Mouse (Mus musculus) hindbrain, embryonic 10.5 days (tissue): Measurements from ENCODE around the gene 1700022I11Rik. TPM values are rescaled to one million over a fixed set of nuclear protein-coding genes. Genes with fewer than 3 reads are reported as not detected.
"Not testable (repeated sequence)": the region's sequence is repeated elsewhere in the genome, so short reads cannot be mapped to it uniquely, and the experiment has no call there.

Source experiments
- DNase-seq: peaks from one replicate; pipeline ENCODE4 v3.0.0-alpha.2; 2017; ENCODE audit warnings: low spot score
- H3K27ac ChIP-seq: fragments of 300-500 bp; sonication (generic); 2 replicates; pipeline ENCODE4 v1.5.1; 2016; ENCODE audit warnings: mild to moderate bottlenecking, moderate library complexity
- H3K27me3 ChIP-seq: fragments of 300-500 bp; sonication (generic); 2 replicates; pipeline ENCODE4 v1.6.1; 2016; ENCODE audit warnings: mild to moderate bottlenecking; ENCODE audit not compliant: poor library complexity, insufficient read depth, severe bottlenecking
- H3K36me3 ChIP-seq: fragments of 300-500 bp; sonication (generic); 2 replicates; pipeline ENCODE4 v1.6.1; 2016; ENCODE audit warnings: mild to moderate bottlenecking, moderate library complexity
- H3K4me1 ChIP-seq: fragments of 300-500 bp; sonication (generic); replicated peaks from 2 replicates; pipeline ENCODE4 v1.6.1; 2016; ENCODE audit warnings: mild to moderate bottlenecking
- H3K4me3 ChIP-seq: fragments of 300-500 bp; sonication (generic); 2 replicates; pipeline ENCODE4 v1.5.1; 2016; ENCODE audit warnings: mild to moderate bottlenecking, moderate library complexity
- H3K9me3 ChIP-seq: fragments of 300-500 bp; sonication (generic); 2 replicates; pipeline ENCODE4 v1.6.1; 2016; ENCODE audit warnings: mild to moderate bottlenecking, moderate library complexity
- WGBS: fragments of 180-500 bp; shearing (Covaris S2); methylation state at CpG from one replicate; pipeline ENCODE4 v1.1.7; 2016; 5-methylcytosine and 5-hydroxymethylcytosine counted together
- polyA plus RNA-seq: library from polyadenylated mRNA; unstranded; fragments of >200 nt; fragmentation: Nextera tagmentation; extraction: Ambion mirVana; gene quantifications from 2 replicates; pipeline ENCODE4 v1.2.1, GENCODE M21; 2016

1700022I11Rik gene
- polyA plus RNA-seq, 1 experiment from 2014 or later = 0.75 TPM

GRCm38 (mm10) chr4:42998022-42998421 lies 28.6 kb downstream of the 1700022I11Rik start:
- 77% methylated on average over 2 of the region's 2 CpGs for WGBS
- no peak overlapping the region for H3K27ac ChIP-seq
- no peaks in the 10 kb centered on the region for H3K9me3 ChIP-seq
- DNase-seq = no peak
- H3K4me1 ChIP-seq = peaks cover 28% of the 10 kb centered on the region
- H3K4me3 ChIP-seq = peak overlapping the region; percentile 87
- H3K36me3 ChIP-seq = peaks cover 62% of the 10 kb centered on the region
- H3K27me3 ChIP-seq = no peaks in the 10 kb centered on the region

GRCm38 (mm10) chr4:42999451-43000140 lies 30.2 kb downstream of the 1700022I11Rik start:
- peaks cover 28% of the 10 kb centered on the region for H3K4me1 ChIP-seq
- H3K36me3 ChIP-seq = peaks cover 56% of the 10 kb centered on the region

GRCm38 (mm10) chr4:43000141-43000986 lies 31.0 kb downstream of the 1700022I11Rik start, which contains the start of gene Vcp:
Vcp (minus strand) TSS chr4:43000507.
- Histone ChIP-seq H3K4me3 (peak within 1 kb of the TSS; percentile 87), H3K36me3 (peaks cover 56% of the 10 kb centered on the region), H3K4me1 (peaks cover 28% of the 10 kb centered on the region), H3K27ac (peak within 1 kb of the TSS; percentile 97)
- DNase-seq = peak; percentile 99
- not testable (repeated sequence) for H3K9me3 ChIP-seq, H3K27me3 ChIP-seq
- WGBS = under 1% methylated on average over 56 of the region's 56 CpGs

More at GRCm38 (mm10) chr4:42999451-43000140, 30.2 kb downstream of the 1700022I11Rik start:
- Histone ChIP-seq H3K27me3 (no peaks in the 10 kb centered on the region), H3K27ac (peak overlapping the region; percentile 97), H3K9me3 (no peaks in the 10 kb centered on the region), H3K4me3 (peak overlapping the region; percentile 87)
- under 1% methylated on average over 51 of the region's 51 CpGs for WGBS
- peak; percentile 85 for DNase-seq

GRCm38 (mm10) chr4:43001272-43001671 lies 31.9 kb downstream of the 1700022I11Rik start:
- DNase-seq = no peak
- Histone ChIP-seq H3K27me3 (no peaks in the 10 kb centered on the region), H3K36me3 (peaks cover 53% of the 10 kb centered on the region), H3K4me3 (no peak overlapping the region), H3K9me3 (no peaks in the 10 kb centered on the region), H3K4me1 (peaks cover 28% of the 10 kb centered on the region), H3K27ac (peak overlapping the region; percentile 97)
- 91% methylated on average over 2 of the region's 2 CpGs for WGBS

- Histone ChIP-seq H3K27ac (no peak overlapping the region), H3K4me1 (peaks cover 21% of the 10 kb centered on the region), H3K36me3 (peaks cover 50% of the 10 kb centered on the region), H3K27me3 (no peaks in the 10 kb centered on the region), H3K9me3 (no peaks in the 10 kb centered on the region), H3K4me3 (no peak overlapping the region)
- 80% methylated on average over 12 of the region's 12 CpGs for WGBS
- no peak for DNase-seq
Observed at GRCm38 (mm10) chr4:43002756-43003439, 33.5 kb downstream of the 1700022I11Rik start.

GRCm38 (mm10) chr4:43004951-43005350 lies 35.5 kb downstream of the 1700022I11Rik start:
- WGBS = 86% methylated on average over 3 of the region's 3 CpGs
- no peaks in the 10 kb centered on the region for H3K9me3 ChIP-seq
- DNase-seq = no peak
- H3K4me1 ChIP-seq = peaks cover 24% of the 10 kb centered on the region
- no peaks in the 10 kb centered on the region for H3K27me3 ChIP-seq
- H3K27ac ChIP-seq = no peak overlapping the region
- H3K36me3 ChIP-seq = peaks cover 43% of the 10 kb centered on the region
- no peak overlapping the region for H3K4me3 ChIP-seq

GRCm38 (mm10) chr4:43005765-43006164 lies 36.4 kb downstream of the 1700022I11Rik start:
- H3K27me3 ChIP-seq = no peaks in the 10 kb centered on the region
- peaks cover 26% of the 10 kb centered on the region for H3K4me1 ChIP-seq
- H3K9me3 ChIP-seq = no peaks in the 10 kb centered on the region
- H3K27ac ChIP-seq = no peak overlapping the region
- H3K36me3 ChIP-seq = peaks cover 43% of the 10 kb centered on the region
- no peak overlapping the region for H3K4me3 ChIP-seq
- 67% methylated on average over 2 of the region's 2 CpGs for WGBS
- peak; percentile 15 for DNase-seq

- 1% methylated on average over 37 of the region's 37 CpGs for WGBS
- H3K36me3 ChIP-seq = peaks cover 18% of the 10 kb centered on the region
- peak; percentile 89 for DNase-seq
Observed at GRCm38 (mm10) chr4:43010161-43011038, 41.0 kb downstream of the 1700022I11Rik start, which contains the start of gene Fancg. Fancg (minus strand) TSS chr4:43010506.

GRCm38 (mm10) chr4:43012091-43012490 lies 42.7 kb downstream of the 1700022I11Rik start:
- no peak for DNase-seq
- H3K4me1 ChIP-seq = peaks cover 29% of the 10 kb centered on the region
- no peaks in the 10 kb centered on the region for H3K9me3 ChIP-seq
- no peaks in the 10 kb centered on the region for H3K27me3 ChIP-seq
- H3K27ac ChIP-seq = no peak overlapping the region
- peaks cover 13% of the 10 kb centered on the region for H3K36me3 ChIP-seq
- 96% methylated on average over 1 of the region's 1 CpGs for WGBS
- H3K4me3 ChIP-seq = no peak overlapping the region

More at GRCm38 (mm10) chr4:43010161-43011038, 41.0 kb downstream of the 1700022I11Rik start, which contains the start of gene Fancg:
- Histone ChIP-seq H3K27me3 (no peaks in the 10 kb centered on the region), H3K4me1 (peaks cover 29% of the 10 kb centered on the region), H3K27ac (peak within 1 kb of the TSS; percentile 93), H3K9me3 (no peaks in the 10 kb centered on the region), H3K4me3 (peak within 1 kb of the TSS; percentile 75)

GRCm38 (mm10) chr4:43018156-43018555 lies 48.8 kb downstream of the 1700022I11Rik start:
- Histone ChIP-seq H3K4me1 (peaks cover 6% of the 10 kb centered on the region; the same call in 1 of the 2 replicates), H3K9me3 (no peaks in the 10 kb centered on the region), H3K36me3 (peaks cover 69% of the 10 kb centered on the region), H3K27me3 (no peaks in the 10 kb centered on the region), H3K4me3 (no peak overlapping the region), H3K27ac (no peak overlapping the region)
- 93% methylated on average over 4 of the region's 4 CpGs for WGBS
- DNase-seq = no peak

GRCm38 (mm10) chr4:43019176-43019575 lies 49.8 kb downstream of the 1700022I11Rik start:
- H3K36me3 ChIP-seq = peaks cover 79% of the 10 kb centered on the region
- H3K27me3 ChIP-seq = no peaks in the 10 kb centered on the region
- H3K27ac ChIP-seq = no peak overlapping the region
- no peaks in the 10 kb centered on the region for H3K9me3 ChIP-seq
- 91% methylated on average over 10 of the region's 10 CpGs for WGBS
- DNase-seq = no peak
- no peak overlapping the region for H3K4me3 ChIP-seq
- H3K4me1 ChIP-seq = no peaks in the 10 kb centered on the region; the same call in 1 of the 2 replicates
